Mouse (Mus musculus) c-Kit-negative CD71-positive TER-119-positive erythroid progenitor cells, embryonic 14.5 days (primary cell): ENCODE data around the gene Asic4.
A peak's percentile ranks its signal among the peaks of the same experiment; 100 is the strongest.

ENCODE experiments used
- DNase-seq: peaks from one replicate; pipeline ENCODE4 v3.0.0-alpha.2; 2013; ENCODE audit warnings: low read depth, low spot score

Asic4 gene

DNA sequence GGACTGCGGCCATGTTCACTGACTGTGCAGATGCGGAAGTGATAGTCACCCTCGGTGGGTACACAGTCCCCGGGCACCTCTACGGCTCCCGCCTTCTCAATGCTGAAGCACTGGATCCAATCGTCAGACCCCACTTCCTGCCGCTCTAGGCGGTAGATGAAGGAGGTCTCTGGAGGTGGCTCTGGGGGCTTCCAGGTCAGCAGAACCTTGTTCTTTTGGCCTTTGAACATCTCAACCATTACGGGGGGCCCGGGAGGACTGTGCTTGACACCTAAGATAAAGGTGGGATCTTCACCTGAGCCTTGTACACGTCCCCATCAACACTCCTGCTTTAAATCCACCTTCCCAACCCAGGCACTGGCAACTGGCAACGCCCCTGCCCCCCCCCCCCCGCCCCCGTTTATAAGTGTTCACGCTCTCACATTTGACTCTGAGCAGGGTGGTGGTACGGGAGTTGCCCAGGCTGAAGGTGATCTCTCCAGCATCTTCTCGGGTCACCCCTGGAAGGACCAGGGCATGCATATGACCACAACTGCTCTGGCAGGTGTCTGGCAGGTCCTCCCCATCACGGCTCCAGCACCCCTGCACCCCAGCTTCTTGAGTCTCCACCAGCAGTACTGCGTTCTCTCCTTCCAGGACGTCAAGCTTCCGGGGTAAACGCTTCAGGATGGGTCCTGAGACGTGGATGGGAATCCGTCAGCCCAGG, 52.9 kb downstream of the Asic4 start:
- no peak for DNase-seq

DNA sequence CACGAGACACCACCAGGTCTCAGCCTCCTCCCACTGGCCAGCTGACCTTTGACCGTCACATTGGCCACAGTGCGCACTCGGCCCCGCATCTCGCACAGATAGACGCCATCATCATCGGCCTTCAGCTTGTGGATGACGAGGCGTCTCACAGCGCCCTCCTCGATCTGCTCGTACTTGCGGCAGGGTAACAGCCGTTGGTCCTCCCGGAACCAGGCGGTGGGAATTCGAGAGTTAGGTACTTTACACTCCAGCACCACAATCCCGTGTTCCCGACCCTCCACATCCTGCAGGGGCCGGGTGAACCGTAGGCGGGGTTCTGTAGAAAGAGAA, 53.4 kb downstream of the Asic4 start:
- DNase-seq: no peak

DNA sequence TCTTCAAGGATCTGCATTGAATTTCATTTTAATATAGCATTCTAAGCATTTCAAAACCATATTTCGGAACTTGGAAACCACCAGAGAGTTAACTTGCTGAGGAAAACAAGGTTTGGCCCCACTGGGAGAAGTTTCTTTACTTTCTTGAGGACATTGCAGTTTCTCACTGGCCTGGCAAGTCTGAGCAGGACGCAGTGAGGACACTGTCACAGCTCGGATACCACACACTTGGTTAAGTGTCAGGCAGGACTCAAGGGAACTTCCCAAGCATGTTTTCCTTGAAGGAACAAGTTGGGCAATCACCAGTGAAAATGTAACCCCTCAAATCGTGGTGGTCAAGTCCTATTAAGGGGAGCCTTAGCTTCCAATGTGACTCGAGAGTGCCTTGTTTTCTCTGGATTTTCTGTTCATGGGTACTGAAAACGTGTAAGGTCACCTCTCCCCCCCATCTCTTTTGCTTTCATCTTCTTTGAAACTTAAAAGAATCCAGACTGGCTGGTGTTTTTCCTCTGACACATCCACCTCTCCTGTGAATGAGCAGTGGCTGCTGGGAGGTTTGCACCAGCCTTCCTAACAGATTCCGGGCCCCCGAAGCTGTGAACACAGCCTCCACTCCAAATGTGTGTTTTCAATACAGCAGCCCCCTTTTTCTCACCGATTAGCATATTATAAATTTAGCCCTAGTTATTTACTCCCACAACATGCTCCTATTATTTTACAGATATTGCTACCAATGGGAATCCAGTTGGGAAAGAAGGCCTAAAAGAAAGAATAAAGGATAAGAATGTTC, 54.2 kb downstream of the Asic4 start:
- no peak for DNase-seq

DNA sequence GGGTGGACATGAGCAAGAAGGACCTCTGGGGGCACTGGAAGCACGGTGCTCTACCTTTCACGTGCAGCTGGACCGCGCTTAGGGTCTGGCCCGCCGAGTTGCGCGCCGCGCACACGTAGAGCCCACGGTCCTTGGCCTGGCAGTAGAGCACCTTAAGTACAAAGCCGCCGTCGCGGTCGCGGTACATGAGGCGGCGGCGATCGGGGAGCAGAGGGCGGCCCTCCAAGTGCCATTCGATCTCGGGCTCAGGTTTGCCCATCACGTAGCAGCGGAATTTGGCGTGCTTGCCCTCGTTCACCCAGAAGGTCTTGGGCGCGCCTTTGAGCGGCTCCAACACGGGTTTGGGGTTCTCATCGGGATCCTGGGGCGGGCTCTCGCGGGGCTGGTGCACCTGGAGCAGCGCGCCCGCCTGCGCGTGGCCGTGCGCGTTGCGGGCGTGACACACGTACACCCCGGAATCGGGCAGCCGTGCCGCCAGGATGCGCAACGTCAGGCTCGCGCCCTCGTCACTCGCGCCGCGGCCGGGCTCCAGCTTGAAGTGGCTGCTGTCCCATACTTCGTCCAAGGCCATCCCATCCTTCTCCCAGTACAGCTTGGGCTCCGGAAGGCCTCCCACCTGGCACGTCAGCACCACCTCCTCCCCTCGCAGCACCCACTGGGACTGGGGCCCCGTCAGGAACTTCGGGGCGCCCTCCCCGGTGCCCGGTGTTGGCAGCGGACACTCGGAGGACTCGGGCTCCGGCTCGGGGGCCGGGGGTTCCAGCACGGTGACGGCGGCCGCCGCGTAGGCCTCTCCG, 55.1 kb downstream of the Asic4 start:
- DNase-seq: no peak

DNA sequence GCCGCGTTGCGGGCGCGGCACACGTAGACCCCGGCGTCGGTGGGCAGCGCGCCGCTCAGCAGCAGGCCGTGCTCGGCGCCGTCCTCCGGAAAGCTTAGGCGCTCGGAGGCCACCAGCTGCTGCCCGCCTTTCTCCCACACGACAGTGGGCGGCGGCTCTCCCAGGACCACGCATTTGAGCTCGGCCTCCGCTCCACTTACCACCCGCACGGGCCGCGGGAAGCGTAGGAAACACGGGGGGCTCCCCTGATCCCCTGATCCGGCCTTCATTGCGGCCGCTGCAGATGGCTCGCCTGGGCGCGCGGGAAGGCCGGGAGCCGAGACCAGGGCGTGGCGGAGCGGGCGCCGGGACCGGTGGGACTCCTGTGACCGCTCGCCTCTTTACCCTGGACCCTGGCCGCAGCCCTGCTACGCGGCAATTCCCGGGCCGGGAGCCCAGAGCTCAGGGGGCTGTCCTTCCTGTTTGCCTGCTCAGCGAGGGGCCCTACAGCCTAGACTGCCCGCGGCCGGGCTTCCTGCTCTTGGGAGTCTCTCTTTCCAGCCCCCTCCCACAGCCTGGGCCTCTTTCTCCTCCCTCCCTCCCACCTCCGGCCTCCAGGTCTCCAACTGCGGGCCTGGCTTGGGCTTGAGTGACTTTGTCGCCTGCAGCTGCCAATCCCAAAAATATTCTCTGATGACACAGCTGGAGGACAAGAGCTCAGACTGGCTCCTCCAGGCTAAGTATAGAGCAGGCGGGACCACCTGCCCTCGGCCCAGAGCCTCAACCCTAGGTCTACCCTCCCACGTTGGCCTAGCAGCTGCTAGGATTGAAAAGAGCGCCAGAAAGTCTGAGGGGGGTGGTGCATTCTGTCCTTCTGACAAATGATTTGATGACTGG, 56.0 kb downstream of the Asic4 start, which contains the start of gene Obsl1:
TSS of gene Obsl1 (minus strand) at position 497 of the 876 bp plus-strand sequence.
- no peak for DNase-seq

DNA sequence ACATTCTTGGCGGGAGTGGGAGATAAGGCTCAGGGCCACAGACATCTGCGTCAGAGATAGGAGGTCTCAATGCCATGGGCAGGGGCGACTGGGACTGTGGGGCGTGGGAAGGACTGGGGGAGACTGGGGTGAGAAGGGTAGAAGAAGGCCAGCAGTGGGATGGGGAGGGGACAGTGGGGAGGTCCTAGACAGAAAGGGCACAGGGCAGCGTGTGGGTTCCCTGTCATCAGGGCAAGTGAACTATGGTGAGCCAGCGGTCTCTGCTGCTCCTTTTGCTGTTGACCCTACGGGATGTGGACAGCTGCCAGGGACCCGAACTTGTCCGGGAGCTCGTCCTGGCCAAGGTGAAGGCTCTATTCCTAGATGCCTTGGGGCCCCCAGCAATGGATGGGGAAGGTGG, 56.8 kb downstream of the Asic4 start, which contains the start of gene Inha:
TSS of gene Inha (plus strand) at position 72 of the 400 bp plus-strand sequence.
- DNase-seq: no peak

DNA sequence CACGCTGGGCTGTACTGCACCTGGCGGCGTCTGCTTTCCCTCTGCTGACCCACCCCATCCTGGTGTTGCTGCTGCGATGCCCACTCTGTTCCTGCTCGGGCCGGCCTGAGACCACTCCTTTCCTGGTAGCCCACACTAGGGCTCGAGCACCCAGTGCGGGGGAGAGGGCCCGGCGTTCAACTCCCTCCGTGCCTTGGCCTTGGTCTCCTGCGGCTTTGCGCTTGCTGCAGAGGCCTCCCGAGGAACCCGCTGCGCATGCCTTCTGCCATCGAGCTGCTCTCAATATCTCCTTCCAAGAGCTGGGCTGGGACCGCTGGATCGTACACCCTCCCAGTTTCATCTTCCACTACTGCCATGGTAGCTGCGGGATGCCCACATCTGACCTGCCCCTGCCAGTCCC, 59.4 kb downstream of the Asic4 start:
- DNase-seq: no peak

DNA sequence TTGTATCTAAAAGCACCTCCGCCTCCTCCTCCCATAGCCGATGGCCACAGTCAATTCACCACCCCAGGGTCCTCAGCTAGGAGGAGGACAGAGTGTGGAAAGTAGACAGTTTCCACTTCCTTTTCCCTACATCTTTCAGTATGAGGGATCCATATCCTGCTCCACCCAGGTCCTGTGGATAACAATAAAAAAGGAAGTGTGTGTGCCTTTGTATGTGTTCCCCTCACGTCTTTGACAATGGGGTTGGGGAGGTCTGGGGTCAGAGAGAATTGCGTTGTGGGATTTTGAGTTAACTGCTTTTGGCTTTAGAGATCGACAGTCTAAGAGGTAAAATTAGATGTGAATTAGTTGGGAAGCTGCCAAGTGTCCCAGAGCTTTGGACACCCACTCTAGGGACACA, 59.9 kb downstream of the Asic4 start:
- DNase-seq: no peak

DNA sequence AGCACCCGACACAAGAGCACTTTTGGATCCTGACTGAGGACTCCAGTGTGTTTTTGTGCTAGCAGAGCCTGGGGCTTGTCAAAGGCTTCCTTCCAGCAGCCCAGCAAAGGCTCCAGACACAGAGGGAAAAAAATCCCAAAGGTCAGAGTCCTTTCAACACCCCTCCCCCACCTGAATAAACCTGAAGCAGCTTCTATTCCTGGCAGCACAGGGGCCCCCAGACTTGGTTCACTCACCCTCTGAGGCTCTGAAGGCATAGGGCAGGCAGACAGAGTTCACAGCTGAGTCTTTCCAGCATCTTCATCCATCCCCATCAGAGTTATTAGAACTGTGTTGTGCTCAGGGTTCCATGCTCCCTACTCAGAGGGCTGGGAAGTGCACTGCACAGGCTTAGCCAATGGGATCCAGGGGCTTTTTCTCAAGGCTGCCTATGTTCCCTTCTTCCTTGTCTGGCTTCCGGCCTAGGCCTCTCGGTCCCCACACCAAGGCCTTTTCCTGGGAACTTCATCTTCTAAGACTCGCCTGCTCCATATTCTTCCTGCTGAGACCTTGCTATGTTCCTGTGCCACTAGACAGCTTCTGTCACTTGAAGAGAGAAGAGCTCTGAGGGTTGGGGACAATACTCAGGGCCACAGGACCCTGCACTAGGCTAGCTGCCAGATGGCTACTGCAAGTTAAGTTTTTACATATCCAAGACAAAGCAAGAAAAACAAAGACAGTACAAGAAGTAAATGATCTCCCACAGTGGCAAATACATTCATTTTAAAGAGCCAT, 61.4 kb downstream of the Asic4 start:
- no peak for DNase-seq

DNA sequence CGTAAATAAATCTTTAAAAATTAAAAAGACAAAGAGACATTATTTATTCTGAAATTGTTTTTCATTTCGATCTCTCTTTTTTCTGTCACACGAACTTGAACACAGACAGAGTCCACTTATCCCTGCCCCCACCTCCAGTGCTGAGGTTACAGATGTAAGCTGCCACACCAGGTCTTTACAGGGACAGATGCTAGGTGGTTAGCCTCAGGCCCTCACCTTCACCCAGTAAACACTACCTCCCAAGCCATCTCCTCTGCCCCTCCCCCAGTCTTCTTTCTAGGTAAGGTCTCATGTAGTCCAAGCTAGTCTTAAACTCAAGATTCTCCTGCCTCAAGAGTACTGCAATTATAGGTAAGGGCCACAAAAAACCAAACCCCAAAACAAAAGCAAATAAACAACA, 62.3 kb downstream of the Asic4 start:
- DNase-seq: no peak

DNA sequence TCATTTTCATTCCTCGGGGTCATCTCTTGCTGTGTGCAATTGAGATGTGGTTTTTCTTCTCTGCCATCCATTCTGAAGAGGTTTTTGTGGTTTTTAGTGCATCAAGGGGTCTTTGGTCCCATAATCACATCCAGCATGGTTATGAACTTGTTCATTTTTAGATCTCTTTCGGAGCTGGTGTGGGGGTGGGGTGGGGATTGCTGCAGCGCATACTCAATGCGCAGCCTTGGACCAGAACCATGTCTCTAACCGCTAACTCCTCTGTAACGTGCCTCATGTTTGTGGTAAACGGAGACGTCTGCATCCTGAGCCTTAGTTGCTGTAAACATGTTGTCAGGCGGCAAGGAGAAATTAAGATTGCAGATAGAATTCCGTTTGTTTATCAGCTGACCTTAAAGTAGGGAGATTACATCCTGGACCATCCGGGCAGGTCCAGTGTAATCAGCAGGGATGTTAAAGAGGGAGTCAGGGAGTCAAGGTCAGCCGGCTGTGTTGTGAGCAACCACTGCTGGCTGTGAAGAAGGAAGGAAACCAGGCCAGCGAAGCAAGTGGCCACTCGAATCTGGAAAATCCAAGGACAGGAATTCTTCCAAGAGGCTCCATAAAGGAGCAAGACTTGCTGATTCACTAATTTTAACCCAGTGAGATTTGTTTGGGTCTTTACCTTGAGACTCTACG, 66.6 kb downstream of the Asic4 start:
- DNase-seq: no peak

DNA sequence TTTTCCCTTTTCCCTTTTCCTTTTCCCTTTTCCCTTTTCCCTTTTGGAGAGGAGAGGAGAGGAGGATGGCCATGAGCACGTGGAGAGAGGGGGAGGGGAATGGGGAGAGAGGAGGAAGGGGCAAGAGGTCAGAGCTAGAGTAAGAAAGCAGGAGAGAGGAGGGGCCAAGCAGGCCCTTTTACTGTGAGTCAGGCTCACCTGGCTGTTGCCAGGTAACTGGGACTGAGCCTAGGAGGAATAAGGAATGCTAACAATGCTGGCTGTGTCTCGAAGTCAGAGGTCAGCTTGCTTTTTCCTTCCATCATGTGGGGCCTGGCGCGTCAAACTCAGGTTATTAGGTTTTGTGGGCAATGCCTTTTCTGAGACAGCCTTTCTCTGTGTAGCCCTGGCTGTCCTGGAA, 67.7 kb downstream of the Asic4 start:
- DNase-seq: no peak

DNA sequence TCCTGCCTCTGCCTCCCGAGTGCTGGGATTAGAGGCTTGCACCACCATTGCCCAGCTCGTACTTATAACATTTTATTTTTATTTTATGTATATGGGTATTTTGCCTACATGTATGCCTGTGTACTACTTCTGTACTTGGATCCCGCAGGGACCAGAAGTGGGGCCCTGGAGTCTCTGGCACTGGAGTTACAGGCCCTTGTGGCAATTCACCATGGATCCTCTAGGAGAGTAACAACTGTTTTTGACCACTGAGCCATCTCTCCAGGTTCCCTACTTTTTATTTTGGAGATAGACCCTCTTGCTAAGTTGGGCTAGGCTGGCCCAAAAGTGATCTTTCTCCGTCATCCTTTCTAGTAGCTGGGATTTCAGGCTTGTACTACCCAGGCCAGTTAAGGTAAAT, 68.2 kb downstream of the Asic4 start:
- no peak for DNase-seq

DNA sequence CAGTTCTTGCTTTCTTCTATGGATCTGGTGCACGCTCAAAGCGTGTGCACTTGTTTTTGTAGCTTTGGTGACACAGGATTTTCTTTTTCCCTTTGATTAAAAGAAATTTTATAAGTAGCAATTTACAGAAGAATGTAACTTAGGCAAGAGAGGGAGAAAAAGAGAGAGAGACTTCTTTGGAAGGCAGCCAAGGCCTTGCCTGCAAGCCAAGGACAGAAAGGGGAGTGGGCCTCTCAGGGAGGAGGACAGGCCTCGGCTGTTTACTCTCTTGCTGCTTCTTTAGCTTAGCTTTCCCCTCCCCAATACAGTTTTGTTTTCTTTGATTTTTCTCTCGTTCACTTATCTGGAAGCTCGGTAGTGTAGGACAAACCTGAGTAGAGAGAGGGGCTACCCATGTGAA, 69.3 kb downstream of the Asic4 start:
- no peak for DNase-seq

DNA sequence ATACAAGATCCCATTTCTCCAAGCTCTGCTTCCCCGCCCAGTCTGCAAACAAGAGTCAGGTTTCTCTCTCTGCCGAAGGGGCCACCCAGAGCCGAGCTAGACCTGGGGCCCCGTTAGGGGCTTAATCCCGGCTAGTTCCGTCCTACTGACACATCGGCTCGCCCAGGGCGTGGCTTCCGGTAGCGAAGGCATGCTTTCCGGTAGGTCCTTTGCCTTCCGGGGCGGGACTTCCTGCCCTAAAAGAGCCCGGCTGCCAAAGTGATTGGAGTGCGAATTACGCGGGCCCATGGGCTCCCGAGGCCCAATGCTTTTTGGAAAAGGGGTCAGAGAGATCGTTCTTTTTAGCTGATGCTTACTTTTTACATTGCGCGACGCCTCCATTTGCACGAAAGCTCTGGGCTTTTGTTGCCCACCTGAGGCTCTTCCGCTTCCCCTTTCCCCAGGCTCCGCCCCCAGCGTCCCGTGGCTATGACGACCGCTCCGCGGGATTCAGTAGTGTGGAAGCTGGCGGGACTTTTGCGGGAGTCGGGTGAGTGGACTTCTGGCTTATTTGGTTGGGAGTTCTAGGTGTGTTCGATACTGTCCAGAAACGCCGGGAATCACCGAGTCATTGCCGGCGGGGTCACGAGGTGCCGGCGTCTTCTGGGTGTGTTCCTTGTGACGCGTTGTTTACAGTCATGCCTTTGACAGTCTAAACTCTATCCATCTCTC, 71.2 kb downstream of the Asic4 start, which contains the start of gene Stk11ip:
TSS of gene Stk11ip (plus strand) at position 209 of the 711 bp plus-strand sequence.
- peak; percentile 87 for DNase-seq
